Mouse (Mus musculus) lung, embryonic 16.5 days (tissue): ENCODE measurements at regions not wholly inside any gene's neighbourhood (a gene's known extent, or its start where the extent isn't known, plus 50 kb on each side); places are given as distances from the start of the nearest gene placed in this dataset.

Experiments
- ATAC-seq: fragments of 200-750 bp; cut with Nextera tagmentation; 2 replicates; pipeline ENCODE4 v1.8.0; 2017; ENCODE audit warnings: low read depth, mild to moderate bottlenecking, moderate library complexity
- H3K27ac ChIP-seq: fragments of 300-500 bp; sonication (generic); 2 replicates; pipeline ENCODE4 v1.5.1; 2014; ENCODE audit warnings: mild to moderate bottlenecking, control low read depth, low read length
- H3K27me3 ChIP-seq: fragments of 300-500 bp; sonication (generic); 2 replicates; pipeline ENCODE4 v1.6.1; 2014; ENCODE audit warnings: low read depth, low read length, mixed read lengths; ENCODE audit not compliant: control insufficient read depth, insufficient read depth
- H3K36me3 ChIP-seq: fragments of 300-500 bp; sonication (generic); 2 replicates; pipeline ENCODE4 v1.6.1; 2014; ENCODE audit warnings: low read length; ENCODE audit not compliant: control insufficient read depth, insufficient read depth
- H3K4me1 ChIP-seq: fragments of 300-500 bp; sonication (generic); replicated peaks from 2 replicates; pipeline ENCODE4 v1.6.1; 2014; ENCODE audit warnings: low read length, mixed read lengths; ENCODE audit not compliant: control insufficient read depth, insufficient read depth
- H3K4me2 ChIP-seq: fragments of 300-500 bp; sonication (generic); 2 replicates; pipeline ENCODE4 v1.6.1; 2014; ENCODE audit warnings: low read depth, low read length, control low read depth
- H3K4me3 ChIP-seq: fragments of 300-500 bp; sonication (generic); 2 replicates; pipeline ENCODE4 v1.5.1; 2014; ENCODE audit warnings: mild to moderate bottlenecking, low read length, control low read depth
- H3K9ac ChIP-seq: fragments of 300-500 bp; sonication (generic); 2 replicates; pipeline ENCODE4 v1.6.1; 2014; ENCODE audit warnings: low read length, control low read depth
- H3K9me3 ChIP-seq: fragments of 300-500 bp; sonication (generic); 2 replicates; pipeline ENCODE4 v1.6.1; 2016; ENCODE audit warnings: low read length; ENCODE audit not compliant: control insufficient read depth
- WGBS: fragments of 180-500 bp; shearing (Covaris S2); extraction: QIAGEN DNeasy Blood & Tissue Kit; methylation state at CpG from one replicate; pipeline ENCODE4 v1.1.7; 2014; 5-methylcytosine and 5-hydroxymethylcytosine counted together

GRCm38 (mm10) chr13:44463675-44464074, 265.6 kb upstream of the Jarid2 start:
- WGBS = 89% methylated on average over 4 of the region's 4 CpGs

GRCm38 (mm10) chr13:44465567-44465966, 263.7 kb upstream of the Jarid2 start:
- no peak overlapping the region for H3K4me2 ChIP-seq
- 60% methylated on average over 7 of the region's 7 CpGs for WGBS
- H3K9ac ChIP-seq = no peak overlapping the region
- H3K4me1 ChIP-seq = no peaks in the 10 kb centered on the region
- no peak for ATAC-seq
- H3K27me3 ChIP-seq = no peaks in the 10 kb centered on the region
- H3K36me3 ChIP-seq = no peaks in the 10 kb centered on the region
- no peak overlapping the region for H3K4me3 ChIP-seq
- no peaks in the 10 kb centered on the region for H3K9me3 ChIP-seq
- H3K27ac ChIP-seq = no peak overlapping the region

More at GRCm38 (mm10) chr13:44463675-44464074, 265.6 kb upstream of the Jarid2 start:
- Histone ChIP-seq H3K9me3 (no peaks in the 10 kb centered on the region), H3K4me1 (no peaks in the 10 kb centered on the region), H3K36me3 (no peaks in the 10 kb centered on the region), H3K9ac (no peak overlapping the region), H3K27ac (no peak overlapping the region), H3K4me2 (no peak overlapping the region), H3K4me3 (no peak overlapping the region), H3K27me3 (no peaks in the 10 kb centered on the region)
- no peak for ATAC-seq

GRCm38 (mm10) chr13:44468963-44469674, 260.2 kb upstream of the Jarid2 start:
- H3K4me1 ChIP-seq = no peaks in the 10 kb centered on the region
- H3K36me3 ChIP-seq = no peaks in the 10 kb centered on the region
- no peak overlapping the region for H3K9ac ChIP-seq
- no peaks in the 10 kb centered on the region for H3K9me3 ChIP-seq
- no peak overlapping the region for H3K27ac ChIP-seq
- H3K27me3 ChIP-seq = no peaks in the 10 kb centered on the region
- no peak overlapping the region for H3K4me3 ChIP-seq
- no peak overlapping the region for H3K4me2 ChIP-seq
- ATAC-seq = peak; percentile 61; the same call in 1 of the 2 replicates
- WGBS = 64% methylated on average over 14 of the region's 14 CpGs

- no peaks in the 10 kb centered on the region for H3K36me3 ChIP-seq
- H3K27ac ChIP-seq = no peak overlapping the region
- H3K4me2 ChIP-seq = no peak overlapping the region
- no peaks in the 10 kb centered on the region for H3K27me3 ChIP-seq
- no peaks in the 10 kb centered on the region for H3K4me1 ChIP-seq
- ATAC-seq = no peak
- 84% methylated on average over 6 of the region's 6 CpGs for WGBS
- H3K9me3 ChIP-seq = no peaks in the 10 kb centered on the region
- no peak overlapping the region for H3K9ac ChIP-seq
- no peak overlapping the region for H3K4me3 ChIP-seq
These were observed 259.6 kb upstream of the Jarid2 start for GRCm38 (mm10) chr13:44469675-44470074.

GRCm38 (mm10) chr13:44473200-44473599, 256.1 kb upstream of the Jarid2 start:
- no peaks in the 10 kb centered on the region for H3K27me3 ChIP-seq
- H3K4me3 ChIP-seq = no peak overlapping the region
- no peak overlapping the region for H3K4me2 ChIP-seq
- ATAC-seq = no peak
- no peak overlapping the region for H3K27ac ChIP-seq
- 61% methylated on average over 6 of the region's 6 CpGs for WGBS
- no peaks in the 10 kb centered on the region for H3K9me3 ChIP-seq
- no peaks in the 10 kb centered on the region for H3K36me3 ChIP-seq
- H3K9ac ChIP-seq = no peak overlapping the region
- H3K4me1 ChIP-seq = peaks cover 11% of the 10 kb centered on the region

GRCm38 (mm10) chr13:44476901-44477300, 252.4 kb upstream of the Jarid2 start:
- peaks cover 13% of the 10 kb centered on the region for H3K4me1 ChIP-seq
- H3K9ac ChIP-seq = peak overlapping the region; percentile 57
- no peaks in the 10 kb centered on the region; the same call in 1 of the 2 replicates for H3K27me3 ChIP-seq
- WGBS = 19% methylated on average over 8 of the region's 8 CpGs
- H3K4me3 ChIP-seq = 0 out of 2 replicates have a peak overlapping the region, but pooled peaks have one; percentile 12
- no peaks in the 10 kb centered on the region for H3K36me3 ChIP-seq
- H3K27ac ChIP-seq = peak overlapping the region; percentile 68
- peak overlapping the region; percentile 40 for H3K4me2 ChIP-seq
- peak; percentile 78 for ATAC-seq
- no peaks in the 10 kb centered on the region for H3K9me3 ChIP-seq

- H3K9me3 ChIP-seq = no peaks in the 10 kb centered on the region
- no peak overlapping the region for H3K4me2 ChIP-seq
- WGBS = 59% methylated on average over 7 of the region's 7 CpGs
- H3K9ac ChIP-seq = no peak overlapping the region
- H3K27ac ChIP-seq = no peak overlapping the region
- peaks cover 16% of the 10 kb centered on the region for H3K4me1 ChIP-seq
- no peaks in the 10 kb centered on the region for H3K36me3 ChIP-seq
- ATAC-seq = no peak; the same call in 1 of the 2 replicates
- no peaks in the 10 kb centered on the region; the same call in 1 of the 2 replicates for H3K27me3 ChIP-seq
- no peak overlapping the region for H3K4me3 ChIP-seq
These were observed 249.1 kb upstream of the Jarid2 start for GRCm38 (mm10) chr13:44480128-44480527.

- ATAC-seq = no peak
- Histone ChIP-seq H3K9ac (no peak overlapping the region), H3K4me3 (no peak overlapping the region), H3K4me1 (0 out of 2 replicates have a peak, but pooled peaks cover 5% of the 10 kb centered on the region), H3K27ac (no peak overlapping the region), H3K27me3 (no peaks in the 10 kb centered on the region; the same call in 1 of the 2 replicates), H3K36me3 (no peaks in the 10 kb centered on the region), H3K9me3 (no peaks in the 10 kb centered on the region), H3K4me2 (no peak overlapping the region)
- WGBS = 59% methylated on average over 7 of the region's 7 CpGs
These were observed 246.6 kb upstream of the Jarid2 start for GRCm38 (mm10) chr13:44482661-44483060.

GRCm38 (mm10) chr13:44484582-44485329, 244.5 kb upstream of the Jarid2 start:
- Histone ChIP-seq H3K4me3 (no peak overlapping the region), H3K27ac (no peak overlapping the region), H3K4me1 (0 out of 2 replicates have a peak, but pooled peaks cover 5% of the 10 kb centered on the region), H3K4me2 (no peak overlapping the region), H3K36me3 (no peaks in the 10 kb centered on the region), H3K9me3 (no peaks in the 10 kb centered on the region), H3K27me3 (no peaks in the 10 kb centered on the region; the same call in 1 of the 2 replicates), H3K9ac (no peak overlapping the region)
- ATAC-seq = no peak
- 65% methylated on average over 14 of the region's 14 CpGs for WGBS
